Mouse (Mus musculus) induced T-regulatory cell, adult 2 months (primary cell): Measurements from ENCODE around the gene Spa17.

Experiments used
- DNase-seq: peaks from one replicate; pipeline ENCODE4 v3.0.0-alpha.2; 2012; ENCODE audit warnings: low read depth

Gene Spa17

DNA sequence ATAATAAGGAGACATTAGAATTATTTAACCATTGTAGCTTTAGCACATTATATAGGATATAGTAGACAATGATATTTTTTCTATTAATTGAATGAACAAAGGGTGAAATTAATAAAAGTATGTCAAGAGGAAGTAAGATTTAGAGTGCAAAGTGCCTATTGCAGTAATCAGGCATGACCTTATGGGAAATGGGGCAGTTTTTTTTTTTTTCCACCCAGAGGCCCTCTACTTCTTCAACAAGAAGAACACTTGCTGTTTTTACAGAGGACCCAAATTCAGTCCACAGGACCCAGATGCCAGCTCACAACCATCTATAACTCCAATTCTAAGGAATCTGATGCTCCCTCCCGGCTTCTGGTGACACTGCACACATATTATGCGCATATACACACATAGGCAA lies 52.9 kb downstream of the Spa17 start:
- DNase-seq, result no peak

DNA sequence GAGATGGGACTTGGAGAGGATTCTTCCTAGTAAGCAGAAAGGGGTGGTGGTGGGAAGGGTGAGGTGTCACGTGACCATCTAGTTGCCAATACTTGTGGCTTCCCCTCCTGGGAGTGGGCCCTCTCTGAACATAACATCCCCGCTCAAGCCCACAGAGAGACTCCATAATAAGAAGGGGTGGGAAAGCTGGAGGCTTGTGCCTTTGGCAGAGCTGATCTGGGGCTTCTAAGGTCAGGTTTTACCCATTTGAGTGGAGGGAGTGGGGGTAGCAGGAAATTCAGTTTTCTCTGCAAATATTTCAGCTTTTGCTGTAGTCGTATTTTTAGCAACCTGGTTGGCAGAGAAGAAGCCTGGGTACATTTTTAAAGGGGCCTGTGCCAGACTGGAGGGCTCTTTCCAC lies 57.2 kb downstream of the Spa17 start:
- DNase-seq, result no peak

DNA sequence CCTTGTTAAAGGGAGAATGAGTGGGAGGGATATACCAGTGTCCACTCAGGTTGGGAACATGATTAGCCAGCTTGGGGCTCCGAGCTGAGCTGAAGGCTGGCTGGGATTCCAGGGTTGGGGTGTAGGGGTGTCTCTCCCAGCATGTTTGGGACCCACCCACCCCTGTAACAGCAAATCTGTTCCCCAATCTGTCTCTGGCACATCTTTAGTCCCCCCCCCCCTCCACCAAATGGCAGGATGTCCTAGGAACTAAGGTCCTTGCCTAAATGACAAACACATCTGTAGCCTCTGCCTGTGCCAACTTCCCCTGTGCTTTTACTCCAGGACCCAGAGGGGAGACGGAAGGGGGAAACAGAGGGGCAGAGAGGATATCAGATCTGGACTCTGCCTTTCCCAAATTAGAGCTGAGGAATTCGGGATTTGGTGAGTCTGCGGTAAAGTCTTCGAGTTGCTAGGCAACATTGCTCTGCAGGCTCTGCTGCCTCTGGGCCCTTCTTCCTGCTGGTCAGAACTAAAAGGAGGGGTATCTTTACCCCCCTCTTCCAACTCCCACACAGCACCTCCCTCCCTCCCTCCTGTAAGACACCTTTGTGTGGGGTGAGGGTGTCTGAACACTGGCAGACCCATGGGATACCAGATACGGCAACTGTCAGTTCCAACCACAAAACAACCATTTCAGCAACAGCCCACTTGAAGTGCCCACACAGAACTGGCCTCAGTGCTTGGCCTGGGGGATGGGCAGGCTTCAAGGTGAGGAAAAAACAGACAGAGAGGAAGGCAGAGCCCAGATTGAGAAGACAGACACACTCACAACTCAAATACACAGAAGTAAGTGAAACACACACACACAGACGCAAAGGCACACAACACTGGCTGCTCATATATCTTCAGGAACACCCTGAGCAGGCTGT lies 58.4 kb downstream of the Spa17 start, which contains the start of gene Siae:
Gene Siae, plus strand, starts transcription at position 861 of the 911 bp plus-strand sequence.
- no peak for DNase-seq

DNA sequence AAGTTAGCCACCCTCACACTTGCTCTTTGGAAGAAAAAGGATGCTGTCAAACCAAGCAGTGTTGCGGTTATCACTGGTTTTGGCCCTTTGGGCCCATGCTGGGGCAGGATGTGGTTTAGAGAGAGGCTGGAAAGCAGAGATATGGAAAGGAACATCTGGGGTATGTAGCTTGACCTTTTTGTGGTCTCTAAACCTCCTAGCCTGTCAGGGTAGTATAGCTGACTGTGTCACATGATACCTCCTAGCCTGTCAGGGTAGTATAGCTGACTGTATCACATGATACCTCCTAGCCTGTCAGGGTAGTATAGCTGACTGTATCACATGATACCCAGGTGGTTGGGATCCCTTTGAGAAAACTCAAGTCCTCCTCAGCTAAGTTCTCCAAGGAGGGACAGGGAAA lies 59.2 kb downstream of the Spa17 start:
- peak; percentile 11 for DNase-seq
